Mouse (Mus musculus) MEL (cell line): ENCODE results near the gene Gtpbp2. TPM values are rescaled to one million over a fixed set of nuclear protein-coding genes. Genes with fewer than 3 reads are reported as not detected.

Experiments
- DNase-seq: peaks from one replicate; pipeline ENCODE4 v3.0.0; 2011; ENCODE audit warnings: low read depth, low spot score
- H3K27ac ChIP-seq: 2 replicates; pipeline ENCODE4 v1.5.1; 2012; ENCODE audit warnings: low read depth, mild to moderate bottlenecking, control low read depth, low read length, moderate library complexity; ENCODE audit not compliant: control insufficient read depth
- H3K27me3 ChIP-seq, 2 experiments: fragments of 150-350 bp in 1 of 2; sonication (generic) in 1 of 2; 2 replicates each; pipeline ENCODE4 v1.6.1; 2012; ENCODE audit warnings: low read length in 2 of 2, mild to moderate bottlenecking in 2 of 2, improper control_type of control experiment in 1 of 2, moderate library complexity in 1 of 2; ENCODE audit not compliant: insufficient read depth in 2 of 2, control insufficient read depth in 1 of 2
- H3K36me3 ChIP-seq, 2 experiments: 2 replicates each; pipeline ENCODE4 v1.6.1; 2012 to 2014; ENCODE audit warnings: low read length in 2 of 2, improper control_type of control experiment in 1 of 2, inconsistent platforms in 1 of 2, mild to moderate bottlenecking in 1 of 2; ENCODE audit not compliant: insufficient read depth in 2 of 2, control insufficient read depth in 1 of 2
- H3K4me1 ChIP-seq, 2 experiments: fragments of 150-350 bp in 1 of 2; sonication (generic) in 1 of 2; 2 replicates each; pipeline ENCODE4 v1.6.1; 2012; ENCODE audit warnings: low read length in 2 of 2, improper control_type of control experiment in 1 of 2, mild to moderate bottlenecking in 1 of 2; ENCODE audit not compliant: insufficient read depth in 2 of 2, control insufficient read depth in 1 of 2
- H3K4me3 ChIP-seq, 2 experiments: fragments of 150-350 bp in 1 of 2; sonication (generic) in 1 of 2; 2 replicates each; pipeline ENCODE4 v1.5.1; 2012; ENCODE audit warnings: low read depth in 2 of 2, low read length in 2 of 2, mild to moderate bottlenecking in 2 of 2, moderate library complexity in 2 of 2, control low read depth in 1 of 2, improper control_type of control experiment in 1 of 2; ENCODE audit not compliant: control insufficient read depth in 1 of 2, insufficient read depth in 1 of 2
- H3K79me2 ChIP-seq: 2 replicates; pipeline ENCODE4 v1.6.1; 2012; ENCODE audit warnings: mild to moderate bottlenecking, low read length, moderate library complexity; ENCODE audit not compliant: control insufficient read depth, poor library complexity, insufficient read depth
- H3K9ac ChIP-seq: 2 replicates; pipeline ENCODE4 v1.6.1; 2012; ENCODE audit warnings: low read depth, mild to moderate bottlenecking, control low read depth, low read length, moderate library complexity; ENCODE audit not compliant: control insufficient read depth, poor library complexity, severe bottlenecking
- H3K9me3 ChIP-seq: fragments of 150-350 bp; sonication (generic); replicated peaks from 2 replicates; pipeline ENCODE4 v1.6.1; 2012; ENCODE audit warnings: mild to moderate bottlenecking, low read length, improper control_type of control experiment, moderate library complexity; ENCODE audit not compliant: insufficient read depth
- BHLHE40 ChIP-seq: IDR thresholded peaks from 2 replicates; pipeline ENCODE4 v1.6.1; 2012; ENCODE audit warnings: low read depth, mild to moderate bottlenecking, inconsistent platforms, low read length, improper control_type of control experiment, borderline replicate concordance
- CHD1 ChIP-seq: IDR thresholded peaks from 2 replicates; pipeline ENCODE4 v1.6.1; 2012; ENCODE audit warnings: low read depth, mild to moderate bottlenecking, inconsistent platforms, low read length, improper control_type of control experiment
- CHD2 ChIP-seq: IDR thresholded peaks from 2 replicates; pipeline ENCODE4 v1.6.1; 2011; ENCODE audit warnings: low read length, improper control_type of control experiment
- CTCF ChIP-seq, 3 experiments: IDR thresholded peaks in 2 of 3; conservative IDR thresholded peaks in 1 of 3; 2 replicates each; pipeline ENCODE4 v1.5.1; 2011 to 2012; ENCODE audit warnings: low read length in 3 of 3, low read depth in 2 of 3, mild to moderate bottlenecking in 2 of 3, improper control_type of control experiment in 1 of 3, inconsistent platforms in 1 of 3, mixed read lengths in 1 of 3, moderate library complexity in 1 of 3; ENCODE audit not compliant: control insufficient read depth in 1 of 3, insufficient read depth in 1 of 3, poor library complexity in 1 of 3, severe bottlenecking in 1 of 3
- E2F4 ChIP-seq: IDR thresholded peaks from 2 replicates; pipeline ENCODE4 v1.6.1; 2011; ENCODE audit warnings: low read depth, low read length, improper control_type of control experiment, borderline replicate concordance
- ELF1 ChIP-seq: IDR thresholded peaks from 2 replicates; pipeline ENCODE4 v1.6.1; 2014; ENCODE audit warnings: low read depth, mild to moderate bottlenecking, inconsistent platforms, low read length, improper control_type of control experiment, moderate library complexity
- EP300 ChIP-seq, 2 experiments: IDR thresholded peaks; 2 replicates each; pipeline ENCODE4 v1.6.1; 2011; ENCODE audit warnings: improper control_type of control experiment in 2 of 2, low read length in 2 of 2, low read depth in 1 of 2, mild to moderate bottlenecking in 1 of 2
- GABPA ChIP-seq: IDR thresholded peaks from 2 replicates; pipeline ENCODE4 v1.6.1; 2012; ENCODE audit warnings: low read depth, mild to moderate bottlenecking, inconsistent platforms, low read length, improper control_type of control experiment, moderate library complexity
- JUND ChIP-seq: IDR thresholded peaks from 2 replicates; pipeline ENCODE4 v1.6.1; 2011; ENCODE audit warnings: low read depth, mild to moderate bottlenecking, improper control_type of control experiment, low read length
- KAT2A ChIP-seq: conservative IDR thresholded peaks from 2 replicates; pipeline ENCODE4 v1.6.1; 2012; ENCODE audit warnings: low read depth, low read length, improper control_type of control experiment, inconsistent platforms
- MAFK ChIP-seq: IDR thresholded peaks from 2 replicates; pipeline ENCODE4 v1.6.1; 2011; ENCODE audit warnings: low read depth, mild to moderate bottlenecking, low read length, improper control_type of control experiment, borderline replicate concordance
- MAX ChIP-seq: IDR thresholded peaks from 2 replicates; pipeline ENCODE4 v1.6.1; 2011; ENCODE audit warnings: low read length, improper control_type of control experiment
- MAZ ChIP-seq: IDR thresholded peaks from 2 replicates; pipeline ENCODE4 v1.6.1; 2012; ENCODE audit warnings: low read depth, mild to moderate bottlenecking, inconsistent platforms, low read length, improper control_type of control experiment
- MEF2A ChIP-seq: IDR thresholded peaks from 2 replicates; pipeline ENCODE4 v1.6.1; 2014; ENCODE audit warnings: low read depth, mild to moderate bottlenecking, inconsistent platforms, low read length, improper control_type of control experiment; ENCODE audit not compliant: poor library complexity, insufficient replicate concordance, severe bottlenecking; ENCODE audit errors: extremely low read depth
- MYB ChIP-seq: IDR thresholded peaks from 2 replicates; pipeline ENCODE4 v1.6.1; 2011; ENCODE audit warnings: mild to moderate bottlenecking, low read depth, low read length, improper control_type of control experiment
- MYC ChIP-seq: IDR thresholded peaks from 2 replicates; pipeline ENCODE4 v1.6.1; 2011; ENCODE audit warnings: low read depth, mild to moderate bottlenecking, low read length, improper control_type of control experiment, moderate library complexity
- NELFE ChIP-seq: IDR thresholded peaks from 2 replicates; pipeline ENCODE4 v1.6.1; 2011; ENCODE audit warnings: low read depth, low read length, improper control_type of control experiment
- NRF1 ChIP-seq: IDR thresholded peaks from 2 replicates; pipeline ENCODE4 v1.6.1; 2014; ENCODE audit warnings: low read depth, mild to moderate bottlenecking, inconsistent platforms, low read length, improper control_type of control experiment, moderate library complexity; ENCODE audit not compliant: poor library complexity, insufficient read depth, severe bottlenecking
- POLR2A ChIP-seq, 2 experiments: IDR thresholded peaks; 2 replicates each; pipeline ENCODE4 v1.6.1; 2011 to 2012; ENCODE audit warnings: low read length in 2 of 2, mild to moderate bottlenecking in 2 of 2, control low read depth in 1 of 2, improper control_type of control experiment in 1 of 2, low read depth in 1 of 2, moderate library complexity in 1 of 2; ENCODE audit not compliant: control insufficient read depth in 1 of 2, insufficient read depth in 1 of 2, poor library complexity in 1 of 2
- POLR2AphosphoS2 ChIP-seq: IDR thresholded peaks from 2 replicates; pipeline ENCODE4 v1.6.1; 2011; ENCODE audit warnings: low read length, improper control_type of control experiment
- RAD21 ChIP-seq: IDR thresholded peaks from 2 replicates; pipeline ENCODE4 v1.6.1; 2011; ENCODE audit warnings: mild to moderate bottlenecking, low read depth, low read length, improper control_type of control experiment
- SIN3A ChIP-seq: IDR thresholded peaks from 2 replicates; pipeline ENCODE4 v1.6.1; 2012; ENCODE audit warnings: low read length, improper control_type of control experiment, inconsistent platforms
- SMC3 ChIP-seq: IDR thresholded peaks from 2 replicates; pipeline ENCODE4 v1.6.1; 2011; ENCODE audit warnings: low read depth, low read length, improper control_type of control experiment
- TAL1 ChIP-seq: IDR thresholded peaks from 2 replicates; pipeline ENCODE4 v1.6.1; 2012; ENCODE audit warnings: mild to moderate bottlenecking, inconsistent platforms, low read length, moderate library complexity, mixed read lengths
- TBP ChIP-seq: IDR thresholded peaks from 2 replicates; pipeline ENCODE4 v1.8.0; 2011; ENCODE audit warnings: low read depth, low read length, improper control_type of control experiment
- TCF12 ChIP-seq: IDR thresholded peaks from 2 replicates; pipeline ENCODE4 v1.6.1; 2014; ENCODE audit warnings: low read depth, mild to moderate bottlenecking, inconsistent platforms, low read length, improper control_type of control experiment, moderate library complexity
- USF2 ChIP-seq, 2 experiments: IDR thresholded peaks; 2 replicates each; pipeline ENCODE4 v1.6.1; 2011 to 2012; ENCODE audit warnings: improper control_type of control experiment in 2 of 2, low read length in 2 of 2, borderline replicate concordance in 1 of 2, inconsistent platforms in 1 of 2, low read depth in 1 of 2, mild to moderate bottlenecking in 1 of 2; ENCODE audit not compliant: insufficient read depth in 1 of 2
- ZC3H11A ChIP-seq: IDR thresholded peaks from 2 replicates; pipeline ENCODE4 v1.6.1; 2012; ENCODE audit warnings: low read depth, mild to moderate bottlenecking, inconsistent platforms, low read length, improper control_type of control experiment
- ZKSCAN1 ChIP-seq: IDR thresholded peaks from 2 replicates; pipeline ENCODE4 v1.6.1; 2012; ENCODE audit warnings: low read depth, mild to moderate bottlenecking, inconsistent platforms, low read length, improper control_type of control experiment, moderate library complexity
- ZMIZ1 ChIP-seq: IDR thresholded peaks from 2 replicates; pipeline ENCODE4 v1.6.1; 2012; ENCODE audit warnings: low read depth, mild to moderate bottlenecking, inconsistent platforms, low read length, improper control_type of control experiment, moderate library complexity
- ZNF384 ChIP-seq: IDR thresholded peaks from 2 replicates; pipeline ENCODE4 v1.6.1; 2012; ENCODE audit warnings: low read depth, mild to moderate bottlenecking, inconsistent platforms, low read length, improper control_type of control experiment
- polyA plus RNA-seq, 2 experiments: library from polyadenylated mRNA; stranded (reverse) in 1 of 2; unstranded in 1 of 2; fragments of >175 nt in 1 of 2; fragments of >200 nt in 1 of 2; gene quantifications; 2 replicates each; pipeline versions ENCODE4 v1.2.1 to v1.2.4; 2012; ENCODE audit warnings: low replicate concordance in 2 of 2, low read depth in 1 of 2; ENCODE audit not compliant: insufficient read length in 2 of 2, insufficient read depth in 1 of 2, missing spikeins in 1 of 2
- total RNA-seq: library from RNA; depleted of rRNA; stranded (reverse); fragments of 300-350 nt; gene quantifications from 2 replicates; pipeline ENCODE4 v1.2.3, GENCODE M21; 2012

Gene Gtpbp2
- total and polyA plus RNA-seq, 3 experiments, result 18.1 to 46.7 TPM; not detected in 1

DNA sequence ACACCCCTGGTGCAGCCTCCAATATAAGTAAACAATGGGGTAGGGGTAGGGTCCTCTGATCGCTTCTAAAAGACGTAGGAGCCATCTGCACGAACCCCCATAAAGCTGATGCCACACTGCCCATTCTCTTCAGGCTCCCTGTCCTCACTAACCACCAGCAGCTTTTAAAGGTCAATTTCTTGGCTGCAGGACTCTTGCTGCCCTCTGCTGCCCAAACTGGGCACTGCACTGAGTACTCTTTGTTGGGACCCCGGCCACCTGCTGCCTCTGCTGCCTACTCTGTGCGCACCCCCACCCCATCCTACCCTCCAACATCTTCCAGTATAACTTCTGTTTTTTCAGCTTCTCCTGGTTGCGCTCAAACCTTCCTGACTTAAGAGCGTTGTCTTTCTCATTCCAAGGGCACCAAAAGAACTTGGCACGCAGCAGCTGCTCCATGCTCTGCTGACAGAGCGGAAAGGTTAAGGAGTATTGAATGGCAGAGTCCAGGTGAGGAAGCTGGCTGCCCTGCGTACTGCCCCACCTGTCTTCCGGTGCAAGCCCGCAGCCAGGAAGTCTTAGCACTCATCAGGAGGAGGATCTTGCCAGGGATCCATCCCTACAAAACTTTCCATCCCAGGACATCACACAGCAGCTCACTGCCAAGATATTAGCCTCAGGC lies 28.6 kb upstream of the Gtpbp2 start:
- Histone ChIP-seq H3K4me1 (peaks cover 2 to 13% of the 10 kb centered on the region in 2 experiments; a peak in 3 of 4 replicates), H3K4me3 (no peak overlapping the region), H3K27ac (no peak overlapping the region), H3K36me3 (peaks cover 0 to 6% of the 10 kb centered on the region in 2 experiments; a peak in 3 of 4 replicates), H3K9ac (no peak overlapping the region), H3K27me3 (no peaks in the 10 kb centered on the region), H3K79me2 (no peaks in the 10 kb centered on the region), H3K9me3 (no peaks in the 10 kb centered on the region)
- DNase-seq, result peak; percentile 65
- peak; percentile 89 for TF ChIP-seq ZC3H11A
- TF ChIP-seq MAFK, result no peak
- no peak for TF ChIP-seq EP300 (IDR thresholded peaks at IDR 0.05; ENCODE audit: low read depth in 1 of 2, low read length in 2 of 2)
- no peak for TF ChIP-seq ZNF384
- TF ChIP-seq KAT2A, result no peak
- TF ChIP-seq SMC3, result peak; percentile 90
- TF ChIP-seq TBP, result no peak
- TF ChIP-seq JUND, result no peak
- no peak for TF ChIP-seq TAL1
- TF ChIP-seq POLR2A (IDR thresholded peaks at IDR 0.05; ENCODE audit: control insufficient read depth in 1 of 2, insufficient read depth in 1 of 2, low read depth in 1 of 2, low read length in 2 of 2, poor library complexity in 1 of 2), result no peak
- TF ChIP-seq POLR2AphosphoS2, result no peak
- TF ChIP-seq RAD21, result peak; percentile 90
- TF ChIP-seq GABPA, result no peak
- TF ChIP-seq MYC, result no peak
- TF ChIP-seq USF2 (IDR thresholded peaks at IDR 0.05; ENCODE audit: borderline replicate concordance in 1 of 2, insufficient read depth in 1 of 2, low read depth in 1 of 2, low read length in 2 of 2), result no peak
- peak; percentile 82 to 90 (median 87) for TF ChIP-seq CTCF (IDR thresholded peaks at IDR 0.05 in 2 of 3, conservative IDR thresholded peaks at IDR 0.05 in 1 of 3; ENCODE audit: control insufficient read depth in 1 of 3, insufficient read depth in 1 of 3, low read depth in 2 of 3, low read length in 3 of 3, poor library complexity in 1 of 3, severe bottlenecking in 1 of 3)
- TF ChIP-seq BHLHE40, result no peak
- no peak for TF ChIP-seq NELFE
- no peak for TF ChIP-seq E2F4
- TF ChIP-seq MAX, result no peak
- no peak for TF ChIP-seq ZKSCAN1
- TF ChIP-seq MEF2A, result no peak
- TF ChIP-seq MAZ, result no peak
- no peak for TF ChIP-seq CHD2
- TF ChIP-seq TCF12, result no peak
- TF ChIP-seq MYB, result no peak
- TF ChIP-seq ELF1, result no peak
- TF ChIP-seq SIN3A, result peak; percentile 38; the same call in 1 of the 2 replicates
- no peak for TF ChIP-seq CHD1
- TF ChIP-seq ZMIZ1, result no peak
- no peak for TF ChIP-seq NRF1
